Mouse (Mus musculus): Measurements from ENCODE around the gene Gm20219. TPM values are rescaled to one million over a fixed set of nuclear protein-coding genes. Genes with fewer than 3 reads are reported as not detected.

Gene Gm20219
- polyA plus RNA-seq, 1 experiment = 0.28 TPM

- no peak overlapping the region for H3ac ChIP-seq (ENCODE audit: control insufficient read depth, insufficient read length)
- H3K4me3 ChIP-seq = no peak overlapping the region
- H3K27me3 ChIP-seq (ENCODE audit: control insufficient read depth, insufficient read depth, insufficient read length) = no peaks in the 10 kb centered on the region
- H3K36me3 ChIP-seq (ENCODE audit: control insufficient read depth, insufficient read depth) = no peaks in the 10 kb centered on the region
- H3K79me2 ChIP-seq (ENCODE audit: control insufficient read depth, insufficient read depth) = no peaks in the 10 kb centered on the region
- TF ChIP-seq POLR2A (IDR thresholded peaks at IDR 0.05; ENCODE audit: insufficient read length, low read depth) (no peak), CEBPB (IDR thresholded peaks at IDR 0.05; ENCODE audit: insufficient read depth, poor library complexity, severe bottlenecking) (no peak), MYOD1 (IDR thresholded peaks at IDR 0.05; ENCODE audit: control insufficient read depth in 1 of 3, insufficient read length in 2 of 3, low read depth in 2 of 3) (no peak), TCF3 (IDR thresholded peaks at IDR 0.05; ENCODE audit: insufficient read length, low read depth) (no peak), REST (IDR thresholded peaks at IDR 0.05; ENCODE audit: insufficient read depth, insufficient read length) (no peak), MYOG (IDR thresholded peaks at IDR 0.05; ENCODE audit: control insufficient read depth in 1 of 3, insufficient read depth in 1 of 3, insufficient read length in 2 of 3, low read depth in 2 of 3) (no peak), MAX (IDR thresholded peaks at IDR 0.05; ENCODE audit: low read depth) (no peak), USF1 (IDR thresholded peaks at IDR 0.05; ENCODE audit: low read depth) (no peak), TCF12 (IDR thresholded peaks at IDR 0.05; ENCODE audit: insufficient read depth, poor library complexity, severe bottlenecking) (no peak), SRF (IDR thresholded peaks at IDR 0.05; ENCODE audit: control insufficient read depth, insufficient read length, low read depth) (no peak), POLR2AphosphoS2 (IDR thresholded peaks at IDR 0.05; ENCODE audit: insufficient read length, low read depth) (no peak), E2F4 (IDR thresholded peaks at IDR 0.05; ENCODE audit: insufficient read depth) (no peak)
- no peak overlapping the region for H3K4me2 ChIP-seq (ENCODE audit: low read depth)
Observed at GRCm38 (mm10) chr17:56552781-56553363, 1.3 kb downstream of the Gm20219 start.

GRCm38 (mm10) chr17:56551841-56552581 lies 2.2 kb downstream of the Gm20219 start:
- no peaks in the 10 kb centered on the region for H3K27me3 ChIP-seq (ENCODE audit: control insufficient read depth, insufficient read depth, insufficient read length)

GRCm38 (mm10) chr17:56550784-56551475 lies 3.3 kb downstream of the Gm20219 start:
- Histone ChIP-seq H3ac (ENCODE audit: control insufficient read depth, insufficient read length) (no peak overlapping the region), H3K36me3 (ENCODE audit: control insufficient read depth, insufficient read depth) (no peaks in the 10 kb centered on the region), H3K79me2 (ENCODE audit: control insufficient read depth, insufficient read depth) (no peaks in the 10 kb centered on the region), H3K4me2 (ENCODE audit: low read depth) (no peak overlapping the region), H3K27me3 (ENCODE audit: control insufficient read depth, insufficient read depth, insufficient read length) (no peaks in the 10 kb centered on the region), H3K4me3 (no peak overlapping the region)
- TF ChIP-seq POLR2A (IDR thresholded peaks at IDR 0.05; ENCODE audit: insufficient read length, low read depth) = no peak
- TF ChIP-seq POLR2AphosphoS2 (IDR thresholded peaks at IDR 0.05; ENCODE audit: insufficient read length, low read depth) = no peak
- no peak for TF ChIP-seq MYOG (IDR thresholded peaks at IDR 0.05; ENCODE audit: control insufficient read depth in 1 of 3, insufficient read depth in 1 of 3, insufficient read length in 2 of 3, low read depth in 2 of 3)
- TF ChIP-seq MYOD1 (IDR thresholded peaks at IDR 0.05; ENCODE audit: control insufficient read depth in 1 of 3, insufficient read length in 2 of 3, low read depth in 2 of 3) = no peak
- TF ChIP-seq E2F4 (IDR thresholded peaks at IDR 0.05; ENCODE audit: insufficient read depth) = no peak
- no peak for TF ChIP-seq TCF3 (IDR thresholded peaks at IDR 0.05; ENCODE audit: insufficient read length, low read depth)
- TF ChIP-seq REST (IDR thresholded peaks at IDR 0.05; ENCODE audit: insufficient read depth, insufficient read length) = no peak

More at GRCm38 (mm10) chr17:56551841-56552581, 2.2 kb downstream of the Gm20219 start:
- no peak overlapping the region for H3K4me3 ChIP-seq
- no peak overlapping the region for H3K4me2 ChIP-seq (ENCODE audit: low read depth)
- TF ChIP-seq POLR2AphosphoS2 (IDR thresholded peaks at IDR 0.05; ENCODE audit: insufficient read length, low read depth) (no peak), E2F4 (IDR thresholded peaks at IDR 0.05; ENCODE audit: insufficient read depth) (no peak), SRF (IDR thresholded peaks at IDR 0.05; ENCODE audit: control insufficient read depth, insufficient read length, low read depth) (no peak), CEBPB (IDR thresholded peaks at IDR 0.05; ENCODE audit: insufficient read depth, poor library complexity, severe bottlenecking) (no peak), TCF12 (IDR thresholded peaks at IDR 0.05; ENCODE audit: insufficient read depth, poor library complexity, severe bottlenecking) (no peak), TCF3 (IDR thresholded peaks at IDR 0.05; ENCODE audit: insufficient read length, low read depth) (no peak), MAX (IDR thresholded peaks at IDR 0.05; ENCODE audit: low read depth) (no peak), USF1 (IDR thresholded peaks at IDR 0.05; ENCODE audit: low read depth) (no peak)
- H3ac ChIP-seq (ENCODE audit: control insufficient read depth, insufficient read length) = no peak overlapping the region
- H3K36me3 ChIP-seq (ENCODE audit: control insufficient read depth, insufficient read depth) = no peaks in the 10 kb centered on the region
- no peaks in the 10 kb centered on the region for H3K79me2 ChIP-seq (ENCODE audit: control insufficient read depth, insufficient read depth)

- H3K27me3 ChIP-seq (ENCODE audit: control insufficient read depth, insufficient read depth, insufficient read length) = no peaks in the 10 kb centered on the region
- H3K79me2 ChIP-seq (ENCODE audit: control insufficient read depth, insufficient read depth) = no peaks in the 10 kb centered on the region
- H3ac ChIP-seq (ENCODE audit: control insufficient read depth, insufficient read length) = no peak overlapping the region
- TF ChIP-seq MYOD1 (IDR thresholded peaks at IDR 0.05; ENCODE audit: control insufficient read depth in 1 of 3, insufficient read length in 2 of 3, low read depth in 2 of 3) (no peak), USF1 (IDR thresholded peaks at IDR 0.05; ENCODE audit: low read depth) (no peak), POLR2A (IDR thresholded peaks at IDR 0.05; ENCODE audit: insufficient read length, low read depth) (no peak), CEBPB (IDR thresholded peaks at IDR 0.05; ENCODE audit: insufficient read depth, poor library complexity, severe bottlenecking) (no peak), REST (IDR thresholded peaks at IDR 0.05; ENCODE audit: insufficient read depth, insufficient read length) (no peak), SRF (IDR thresholded peaks at IDR 0.05; ENCODE audit: control insufficient read depth, insufficient read length, low read depth) (no peak), TCF12 (IDR thresholded peaks at IDR 0.05; ENCODE audit: insufficient read depth, poor library complexity, severe bottlenecking) (no peak), TCF3 (IDR thresholded peaks at IDR 0.05; ENCODE audit: insufficient read length, low read depth) (no peak)
- H3K4me2 ChIP-seq (ENCODE audit: low read depth) = no peak overlapping the region
- H3K4me3 ChIP-seq = no peak overlapping the region
- H3K36me3 ChIP-seq (ENCODE audit: control insufficient read depth, insufficient read depth) = no peaks in the 10 kb centered on the region
Observed at GRCm38 (mm10) chr17:56548605-56549105, 5.5 kb downstream of the Gm20219 start.
